Mouse (Mus musculus): ENCODE results near the gene Stk10.

The Stk10 gene

DNA sequence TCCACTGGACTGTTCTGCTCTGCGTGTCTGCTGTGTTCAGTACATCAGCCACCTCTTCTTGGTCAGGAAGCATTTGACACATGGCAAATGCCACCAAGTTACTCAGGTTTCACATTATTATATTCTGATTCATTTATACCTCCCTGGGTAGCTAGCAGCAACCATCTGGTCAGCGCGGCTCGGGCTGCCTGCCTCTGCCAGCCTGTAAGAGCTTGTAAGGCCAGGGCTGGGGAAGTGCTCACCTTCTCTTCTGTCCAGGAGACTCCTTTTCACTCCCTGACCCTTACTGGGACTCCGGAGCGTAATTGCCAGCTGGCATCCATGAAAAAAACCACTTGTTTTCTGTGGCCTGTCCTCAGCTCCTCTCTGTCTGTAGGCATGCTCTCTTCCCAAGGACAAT, 16.1 kb downstream of the Stk10 start:
- no peak for DNase-seq (ENCODE audit: low spot score in 2 of 2)

DNA sequence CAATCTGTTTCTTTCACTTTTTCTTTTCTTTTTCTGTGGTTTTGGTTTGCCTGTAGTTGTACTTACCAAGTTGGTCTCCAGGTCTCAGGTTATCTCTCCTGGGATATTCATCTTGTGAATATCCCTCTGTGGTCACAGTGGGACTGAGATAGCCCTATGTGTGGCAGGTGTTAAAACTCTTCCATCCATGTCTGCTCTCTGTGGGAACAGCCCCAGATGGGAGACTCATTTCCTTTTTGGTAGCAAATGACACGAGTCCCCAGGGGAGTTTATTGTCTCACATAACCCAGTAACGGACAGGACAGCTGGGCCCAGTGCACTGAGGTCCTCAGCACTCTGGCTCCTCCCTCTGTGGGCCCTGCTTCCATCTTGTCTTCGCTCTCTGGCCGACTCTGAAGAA, 17.0 kb downstream of the Stk10 start:
- DNase-seq (ENCODE audit: low spot score in 2 of 2): no peak

- DNase-seq (ENCODE audit: low spot score in 2 of 2): no peak
Observed at GRCm38 (mm10) chr11:32551056-32551455, 18.0 kb downstream of the Stk10 start.

GRCm38 (mm10) chr11:32551579-32552297, 18.6 kb downstream of the Stk10 start:
- DNase-seq (ENCODE audit: low spot score in 2 of 2): no peak

- DNase-seq (ENCODE audit: low spot score in 2 of 2): no peak
Observed at GRCm38 (mm10) chr11:32552401-32553090, 19.4 kb downstream of the Stk10 start.

DNA sequence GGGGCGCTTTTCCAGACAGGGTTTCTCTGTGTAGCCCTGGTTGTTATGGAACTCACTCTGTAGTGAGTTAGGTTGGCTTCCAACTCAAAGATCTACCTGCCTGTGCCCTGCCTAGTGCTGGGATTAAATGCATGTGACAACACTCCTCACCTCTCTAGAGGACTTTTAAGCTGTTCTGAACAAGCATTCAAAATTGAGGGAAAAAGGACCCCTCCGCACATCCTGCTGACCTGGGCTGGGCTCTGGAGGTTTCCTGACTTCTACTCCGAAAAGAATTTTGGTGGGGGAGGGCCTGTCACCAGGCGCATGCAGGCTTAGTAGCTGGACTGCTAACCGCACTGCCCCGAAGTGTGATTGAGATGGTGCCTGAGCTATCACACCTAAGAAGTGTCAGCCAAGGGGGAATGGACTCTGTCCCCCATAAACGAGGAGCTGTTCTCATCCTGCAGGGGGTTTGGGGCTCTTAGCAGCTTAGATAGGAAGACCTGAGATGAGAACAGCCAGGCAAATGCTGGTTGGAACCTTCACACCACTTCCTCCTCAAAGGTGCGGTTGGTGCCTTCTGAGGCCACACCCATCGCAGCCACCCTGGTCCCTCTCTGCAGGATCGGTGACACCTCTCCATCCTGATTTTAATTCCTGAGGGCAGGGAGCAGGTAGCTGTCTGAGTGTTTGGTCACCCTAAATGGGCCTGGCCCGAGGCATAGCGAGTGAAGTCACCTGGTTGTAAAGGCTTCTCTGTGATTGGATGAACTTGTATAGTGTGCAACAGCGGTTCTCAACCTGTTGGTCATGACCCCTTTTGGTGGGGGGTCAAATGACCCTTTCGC, 20.4 kb downstream of the Stk10 start:
- no peak for DNase-seq (ENCODE audit: low spot score in 2 of 2)

DNA sequence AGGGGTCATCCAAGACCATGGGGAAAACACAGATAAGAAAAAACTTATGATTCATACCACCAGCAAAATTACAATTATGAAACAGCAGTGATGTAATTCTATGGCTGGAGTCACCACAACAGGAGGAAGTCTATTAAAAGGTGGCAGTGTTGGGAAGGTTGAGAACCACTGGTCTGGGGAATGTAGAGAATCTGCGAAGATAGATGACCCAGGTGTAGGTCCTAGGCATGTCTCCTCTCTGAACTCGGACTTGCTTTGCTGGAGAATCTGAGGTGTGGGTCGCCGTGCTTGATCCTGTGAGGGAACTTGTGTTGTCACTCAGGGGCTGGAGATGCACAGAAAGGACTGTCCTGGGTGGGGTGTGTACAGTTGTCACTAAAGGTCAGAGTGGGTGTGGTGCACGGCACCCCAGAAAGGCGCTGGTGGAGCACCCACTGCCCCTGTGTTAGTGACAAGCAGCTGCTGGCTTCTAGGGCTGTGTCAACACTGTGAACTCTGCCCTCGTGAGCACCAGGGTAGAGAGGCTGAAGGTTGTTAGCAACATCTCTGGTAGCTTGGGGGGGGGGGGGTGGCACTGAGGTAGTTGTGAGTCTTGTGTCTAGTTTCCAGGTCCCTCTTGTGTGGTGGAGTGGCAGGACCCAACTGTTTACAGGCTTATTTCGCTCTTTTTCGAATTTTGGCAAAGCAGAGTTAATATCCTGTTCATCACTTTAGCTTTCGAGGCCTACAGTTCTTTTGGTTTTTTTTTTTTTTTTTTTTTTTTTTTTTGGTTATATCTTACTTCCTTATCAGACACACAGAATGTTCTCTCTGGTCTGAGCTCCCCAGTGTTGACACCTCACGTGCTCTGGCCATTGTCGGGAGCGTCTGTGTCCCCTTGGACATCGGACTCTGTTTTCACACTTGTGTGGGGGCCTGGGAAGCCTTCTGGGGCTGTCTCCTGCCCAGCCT, 21.3 kb downstream of the Stk10 start:
- no peak for DNase-seq (ENCODE audit: low spot score in 2 of 2)

GRCm38 (mm10) chr11:32555103-32555689, 22.1 kb downstream of the Stk10 start:
- DNase-seq (ENCODE audit: low spot score in 2 of 2): no peak

DNA sequence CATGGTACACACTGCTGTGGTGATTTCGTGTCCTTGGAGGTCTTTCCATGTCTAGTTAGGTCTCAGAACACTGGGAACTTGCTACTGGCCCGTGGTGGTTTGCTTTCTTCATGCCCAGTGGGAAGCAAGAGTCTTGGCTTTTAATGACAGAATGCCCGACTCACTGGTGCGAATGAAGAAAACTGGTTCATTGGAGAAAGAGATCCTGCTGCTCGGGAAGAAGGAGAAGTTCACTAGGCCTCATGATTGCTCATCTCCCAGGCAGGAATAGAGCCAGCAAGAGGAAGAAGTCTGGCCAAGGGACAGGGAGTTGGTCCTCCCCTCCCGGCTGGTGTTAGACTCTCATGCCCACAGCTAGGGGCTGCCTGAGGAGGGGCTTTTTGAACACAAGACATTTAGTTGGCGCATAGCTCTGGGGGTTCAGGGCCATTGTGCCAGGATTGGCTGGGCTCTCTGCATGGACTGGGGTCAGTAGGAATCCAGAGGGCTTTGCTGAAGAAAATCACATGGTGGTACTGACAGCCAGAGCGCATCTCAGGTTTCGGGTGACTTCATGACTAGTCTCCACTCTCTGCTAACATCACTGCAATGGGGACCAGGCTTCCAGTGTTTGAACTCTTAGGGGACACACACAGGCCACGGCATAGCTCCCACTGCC, 23.4 kb downstream of the Stk10 start:
- no peak for DNase-seq (ENCODE audit: low spot score in 2 of 2)

DNA sequence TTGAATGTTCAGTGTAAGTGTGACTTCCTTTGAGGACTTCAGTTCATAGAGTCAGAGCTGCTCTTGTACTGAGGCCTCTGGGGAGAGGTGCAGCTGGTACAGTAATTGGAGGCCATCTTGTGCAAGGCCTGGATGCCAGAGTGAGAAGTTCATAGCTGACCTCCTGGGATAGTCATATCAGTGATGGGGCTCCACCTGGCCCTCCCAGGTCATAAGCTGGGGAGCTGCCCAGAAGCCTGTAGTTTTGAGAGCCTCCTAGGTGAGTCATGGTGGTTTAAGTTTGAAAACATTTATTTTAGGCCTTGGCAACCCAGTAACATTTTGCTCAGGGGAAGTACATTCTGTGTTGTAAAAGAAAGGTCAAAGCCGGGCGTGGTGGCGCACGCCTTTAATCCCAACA, 24.9 kb downstream of the Stk10 start:
- no peak for DNase-seq (ENCODE audit: low spot score in 2 of 2)

- no peak for DNase-seq (ENCODE audit: low spot score in 2 of 2)
Observed at GRCm38 (mm10) chr11:32558677-32559076, 25.6 kb downstream of the Stk10 start.

DNA sequence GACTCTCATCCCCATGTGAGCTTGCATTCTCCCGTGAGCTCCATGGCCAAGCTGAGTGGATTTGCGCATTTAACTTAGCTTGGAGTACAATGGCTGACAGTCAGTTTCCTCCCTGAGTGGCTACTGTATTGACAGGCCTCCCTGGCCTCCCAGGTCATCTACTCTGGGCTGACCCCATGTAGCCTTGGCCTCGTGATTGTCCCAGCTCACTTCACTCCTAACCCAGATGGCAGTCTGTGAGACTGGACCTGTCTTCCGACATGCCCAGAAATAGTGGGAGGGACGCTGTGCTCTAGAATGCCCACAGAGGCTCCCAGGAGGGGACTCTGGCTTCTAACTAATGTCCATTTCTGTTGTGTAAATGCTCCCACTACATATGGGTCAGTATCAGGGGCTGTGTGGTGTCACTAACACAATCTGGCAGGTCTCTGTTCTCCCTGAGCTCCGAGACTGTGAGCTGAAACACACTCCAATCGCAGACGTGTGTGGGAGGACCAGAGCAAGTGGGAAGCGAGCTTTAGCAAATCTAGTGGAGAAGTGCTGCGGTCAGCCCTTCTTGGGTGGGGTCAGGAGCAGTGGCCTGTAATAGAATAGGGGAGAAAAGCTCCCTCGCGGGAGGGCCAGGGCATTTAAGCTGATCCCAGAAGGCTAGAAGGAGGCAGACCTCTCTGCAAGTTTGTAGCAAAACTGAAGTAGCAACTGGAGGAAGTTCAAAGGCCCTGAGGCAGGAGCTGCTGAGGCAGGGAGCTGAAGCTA, 27.1 kb downstream of the Stk10 start:
- no peak for DNase-seq (ENCODE audit: low spot score in 2 of 2)

- no peak for DNase-seq (ENCODE audit: low spot score in 2 of 2)
Observed at GRCm38 (mm10) chr11:32561465-32562355, 28.6 kb downstream of the Stk10 start.

GRCm38 (mm10) chr11:32562706-32563105, 29.6 kb downstream of the Stk10 start:
- DNase-seq (ENCODE audit: low spot score in 2 of 2): no peak

GRCm38 (mm10) chr11:32563660-32564059, 30.6 kb downstream of the Stk10 start:
- no peak for DNase-seq (ENCODE audit: low spot score in 2 of 2)

- DNase-seq (ENCODE audit: low spot score in 2 of 2): no peak
Observed at GRCm38 (mm10) chr11:32564629-32565028, 31.5 kb downstream of the Stk10 start.

DNA sequence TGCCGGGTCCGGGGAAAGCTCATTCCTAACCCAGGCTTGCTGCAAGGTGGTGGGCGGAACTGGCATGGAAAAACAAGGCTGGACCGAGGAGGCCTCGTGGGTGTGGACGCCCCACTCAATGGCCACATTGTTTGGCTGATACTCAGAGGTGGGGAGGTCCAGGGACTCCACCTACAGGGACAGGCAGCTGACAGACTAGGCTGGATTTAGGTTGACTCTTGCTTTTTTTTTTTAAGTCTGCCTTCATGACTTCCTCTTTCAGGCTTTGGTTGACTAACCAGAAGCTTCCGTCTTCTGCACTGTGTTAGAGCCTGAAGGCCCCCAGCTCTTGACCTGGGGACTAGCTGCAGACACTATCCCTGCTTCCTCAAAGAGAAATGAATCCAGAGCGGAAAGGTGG, 32.0 kb downstream of the Stk10 start:
- DNase-seq (ENCODE audit: low spot score in 2 of 2): no peak

GRCm38 (mm10) chr11:32566184-32566583, 33.1 kb downstream of the Stk10 start:
- DNase-seq (ENCODE audit: low spot score in 2 of 2): no peak

Data from right cerebral cortex, postnatal 36 days (tissue).